Mouse (Mus musculus): ENCODE data around the gene Zc3hc1.
"Not testable (repeated sequence)": the region's sequence is repeated elsewhere in the genome, so short reads cannot be mapped to it uniquely, and the experiment has no call there.

Zc3hc1 gene

DNA sequence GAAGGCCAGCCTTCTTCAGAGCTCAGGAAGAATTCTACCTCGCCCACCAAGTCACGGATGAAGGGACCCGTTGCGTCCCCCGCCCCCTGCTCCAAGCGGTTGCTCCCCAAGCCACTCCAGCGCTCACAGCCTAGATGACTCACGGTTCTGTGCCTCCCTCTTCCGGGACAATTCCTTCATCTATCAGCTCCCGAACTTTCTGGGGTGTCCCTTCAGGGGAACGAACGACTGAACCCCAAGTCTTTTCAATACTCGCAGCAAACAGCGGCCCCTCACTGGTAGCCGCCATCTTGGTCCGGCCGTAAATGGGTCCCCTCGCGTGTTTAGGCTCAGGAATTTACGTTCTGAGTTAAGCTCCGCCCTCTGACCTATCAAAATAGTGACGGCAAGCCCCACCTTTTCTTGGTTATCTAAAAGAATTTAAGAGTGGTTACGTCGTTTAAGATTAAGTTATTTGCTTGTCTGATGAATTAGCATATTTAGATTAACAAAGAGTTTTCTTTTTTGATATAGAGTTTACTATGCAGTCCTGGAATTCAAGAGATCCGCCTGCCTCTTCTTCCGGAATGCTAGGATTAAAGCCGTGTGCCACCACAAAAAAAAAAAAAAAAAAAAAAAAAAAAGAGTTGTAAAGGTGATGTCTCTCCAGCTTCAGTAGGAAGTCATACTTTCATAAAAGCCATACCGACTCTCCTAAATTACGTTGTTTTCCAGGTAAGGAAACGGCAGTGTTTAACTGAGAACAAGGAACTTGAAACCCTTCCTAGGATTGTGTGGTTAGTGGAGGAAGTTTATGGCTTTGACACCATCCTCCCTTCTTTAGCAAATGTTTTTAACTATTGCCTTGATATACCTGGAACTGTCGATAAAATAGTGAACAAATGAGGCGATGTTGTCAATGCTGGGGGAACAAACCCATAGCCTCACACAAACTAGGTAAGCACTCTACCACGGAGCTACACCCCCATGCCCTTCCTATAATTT is at the start of gene Zc3hc1:
TSS of gene Zc3hc1 (minus strand) at position 315 of the 984 bp plus-strand sequence.
- peak; percentile 68 for DNase-seq

DNA sequence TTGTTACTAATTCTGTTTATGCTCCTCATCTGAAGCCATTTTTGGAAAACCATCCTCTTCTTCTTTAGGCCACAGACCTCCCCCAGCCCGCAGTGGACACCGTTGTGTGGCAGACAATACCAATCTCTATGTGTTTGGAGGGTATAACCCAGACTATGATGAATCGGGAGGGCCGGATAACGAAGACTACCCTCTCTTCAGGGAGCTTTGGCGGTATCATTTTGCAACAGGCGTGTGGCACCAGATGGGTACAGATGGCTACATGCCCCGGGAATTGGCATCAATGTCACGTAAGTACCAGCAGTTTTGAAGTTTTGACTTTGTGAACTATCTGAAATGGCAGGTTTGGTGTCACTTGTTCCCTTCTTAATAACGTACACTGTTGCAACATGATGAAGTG is 48.7 kb upstream of the Zc3hc1 start:
- no peak for DNase-seq

DNA sequence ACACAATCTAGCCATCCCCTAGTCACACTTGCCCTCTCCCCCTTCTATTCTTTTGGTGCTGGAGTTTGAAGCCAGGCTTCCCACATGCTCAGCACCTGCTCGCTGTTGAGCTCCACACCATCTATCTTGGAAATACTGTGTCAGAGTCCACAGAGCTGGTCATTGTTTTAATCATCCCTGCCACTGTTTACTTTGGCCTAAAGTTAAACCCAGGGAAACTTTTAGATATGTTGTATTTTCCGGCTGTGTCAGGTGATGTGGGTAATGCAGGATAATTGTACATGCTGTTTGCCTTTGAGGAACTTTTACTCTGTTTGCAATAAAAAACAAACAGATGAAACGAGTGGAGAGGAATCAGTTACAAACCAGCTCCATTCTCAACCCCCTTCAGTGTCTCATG is 46.2 kb upstream of the Zc3hc1 start:
- no peak for DNase-seq

DNA sequence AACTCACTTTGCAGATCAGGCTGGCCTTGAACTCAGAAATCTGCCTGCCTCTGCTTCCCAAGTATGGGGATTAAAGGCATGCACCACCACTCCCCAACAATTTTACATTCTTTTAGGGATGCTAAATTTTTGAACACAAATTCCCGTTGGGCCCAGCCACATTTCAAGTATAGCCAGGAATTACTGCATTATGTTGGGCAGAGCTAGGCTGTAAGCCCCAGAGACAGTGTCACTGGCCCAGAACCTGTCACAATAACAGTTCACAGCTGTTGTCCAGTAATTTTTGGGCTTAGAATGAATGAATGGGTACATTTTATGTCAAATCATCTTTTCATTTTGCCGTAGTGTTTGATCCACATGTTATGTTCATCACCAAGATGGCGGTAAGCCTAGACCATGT is 45.6 kb upstream of the Zc3hc1 start:
- no peak for DNase-seq

DNA sequence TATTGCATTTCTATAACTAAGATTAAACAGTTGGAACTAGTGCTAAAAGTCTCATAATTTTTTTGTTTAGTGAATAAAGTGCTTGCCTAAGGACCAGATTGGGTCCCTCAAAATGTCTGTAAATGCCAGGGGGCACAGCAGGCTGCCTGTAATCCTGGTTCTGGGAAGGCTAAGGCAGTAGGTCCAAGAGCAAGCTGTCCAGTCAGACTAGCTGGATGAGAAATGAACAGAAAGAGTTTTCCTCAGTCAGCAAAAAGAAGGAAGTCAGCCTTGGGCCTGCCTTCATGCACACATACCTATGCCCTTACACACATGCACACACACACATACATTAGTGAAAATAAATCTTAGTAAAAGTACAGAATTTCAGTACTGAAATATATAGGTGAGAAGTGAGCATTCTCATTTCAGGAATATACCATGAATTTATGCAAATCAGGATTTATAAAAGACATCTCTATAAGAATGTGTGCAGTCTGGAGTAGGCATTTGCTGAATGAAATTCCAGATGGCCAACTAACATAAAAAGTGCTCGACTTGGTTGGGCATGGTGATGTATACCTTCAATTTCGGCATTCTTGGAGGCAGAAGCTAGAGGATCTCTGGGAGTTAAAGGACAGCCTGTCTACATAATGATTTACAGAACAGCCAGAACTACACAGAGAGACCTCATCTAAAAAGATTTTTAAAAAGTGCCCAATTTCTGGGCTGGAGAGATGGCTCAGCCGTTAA is 41.8 kb upstream of the Zc3hc1 start:
- DNase-seq: no peak

DNA sequence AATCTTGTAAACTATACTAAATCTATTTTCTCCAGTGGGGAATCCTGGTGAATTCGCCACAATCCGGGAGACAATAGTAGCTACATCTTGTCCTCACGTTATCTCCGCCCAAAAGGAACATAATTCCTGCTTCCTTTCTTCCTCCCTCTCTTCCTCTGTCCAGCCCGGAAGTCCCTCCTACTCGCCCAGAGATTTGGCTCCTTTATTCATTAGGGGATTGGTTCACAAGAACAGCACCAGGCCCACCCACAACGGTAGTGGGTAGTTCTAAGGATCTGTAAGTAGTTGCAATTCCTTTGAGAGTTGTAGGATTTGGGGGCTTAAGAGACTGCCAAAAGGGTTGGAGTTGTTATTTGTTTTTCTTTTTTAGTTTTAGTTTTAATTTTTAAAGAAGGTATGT is 26.0 kb upstream of the Zc3hc1 start:
- DNase-seq: no peak

DNA sequence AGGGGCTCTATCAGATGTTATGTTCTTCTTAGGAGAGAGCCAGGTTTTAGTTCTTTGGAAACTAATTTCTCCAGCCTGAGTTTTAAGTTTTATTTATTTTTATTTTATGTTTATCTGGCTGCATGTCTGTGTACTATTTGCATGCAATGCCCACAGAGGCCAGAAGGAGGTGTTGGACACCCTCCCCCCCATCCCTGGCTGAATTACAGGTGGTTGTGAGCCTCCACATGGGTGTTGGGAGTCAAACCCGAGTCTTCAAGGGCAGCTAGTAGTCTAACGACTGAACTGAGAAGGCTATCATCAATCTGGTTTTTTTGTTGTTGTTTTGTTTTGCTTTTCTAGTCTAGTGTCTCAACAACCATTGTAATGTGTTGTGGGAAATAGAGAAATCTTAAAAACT is 25.3 kb upstream of the Zc3hc1 start:
- DNase-seq: no peak

DNA sequence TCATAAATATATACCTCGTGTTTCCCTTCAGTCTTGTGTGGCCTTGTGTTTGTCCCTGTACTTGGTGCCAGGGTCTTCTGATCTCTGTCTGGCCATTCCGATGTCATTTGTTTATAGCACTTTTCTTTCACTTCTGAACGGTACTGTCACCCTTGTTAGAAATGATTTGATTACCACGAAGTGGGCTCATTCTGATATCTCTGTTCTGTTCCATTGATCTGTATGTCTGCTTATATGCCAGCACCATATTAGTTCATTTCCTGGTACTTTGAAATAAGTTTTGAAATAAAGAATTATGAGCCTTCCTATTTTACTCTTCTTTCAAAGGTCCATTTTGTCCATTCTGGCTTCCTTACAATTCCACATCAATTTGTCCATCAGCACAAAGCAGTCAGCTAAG is 20.5 kb upstream of the Zc3hc1 start:
- DNase-seq: no peak

DNA sequence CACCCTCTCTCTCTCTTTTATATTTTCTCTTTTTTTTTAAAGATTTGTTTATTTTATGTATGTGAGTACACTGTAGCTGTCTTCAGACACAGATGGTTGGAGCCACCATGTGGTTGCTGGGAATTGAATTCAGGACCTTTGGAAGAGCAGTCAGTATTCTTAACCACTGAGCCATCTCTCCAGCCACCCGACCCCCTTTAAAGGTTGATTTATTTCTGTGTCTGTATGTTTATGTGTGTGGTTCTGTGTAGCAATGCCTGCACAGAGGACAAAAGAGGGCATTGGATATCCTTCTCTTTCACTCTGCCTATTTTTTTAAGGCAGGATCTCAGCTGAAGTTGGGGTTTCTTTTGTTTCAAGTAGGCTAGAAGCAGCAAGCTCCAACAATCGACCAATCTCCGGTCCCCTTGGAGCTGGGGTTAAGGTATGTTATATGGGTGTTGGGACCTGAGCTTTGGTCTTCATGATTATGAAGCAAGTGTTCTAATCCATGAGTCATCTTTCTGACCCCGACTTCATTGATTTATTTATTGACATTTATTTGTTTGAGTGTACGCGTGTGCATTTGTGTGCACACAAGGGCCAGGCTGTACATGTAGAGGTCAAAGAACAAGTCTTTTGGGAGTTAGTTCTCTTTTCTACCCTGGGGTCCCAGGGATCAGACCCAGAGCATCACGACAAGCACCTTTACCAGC is 18.7 kb upstream of the Zc3hc1 start:
- DNase-seq: no peak

DNA sequence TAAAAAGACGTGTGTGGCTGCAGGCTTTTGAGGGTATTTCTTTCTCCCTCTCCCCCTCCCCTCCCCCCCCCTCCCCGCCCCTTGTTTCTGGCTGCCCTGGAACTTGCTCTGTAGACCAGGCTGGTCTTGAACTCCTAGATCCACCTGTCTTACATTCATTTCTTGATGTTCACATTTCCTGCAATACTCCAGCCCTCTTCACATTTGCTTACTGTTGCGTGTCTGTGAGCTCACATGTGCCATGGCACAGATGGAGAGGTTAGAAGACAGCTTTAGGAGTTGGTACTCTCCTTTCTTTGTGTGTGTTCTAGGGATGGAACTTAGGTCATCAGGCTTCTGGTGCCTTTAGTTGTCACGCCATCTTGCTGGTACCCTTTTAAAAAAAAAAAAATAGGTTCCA is 17.4 kb upstream of the Zc3hc1 start:
- no peak for DNase-seq

DNA sequence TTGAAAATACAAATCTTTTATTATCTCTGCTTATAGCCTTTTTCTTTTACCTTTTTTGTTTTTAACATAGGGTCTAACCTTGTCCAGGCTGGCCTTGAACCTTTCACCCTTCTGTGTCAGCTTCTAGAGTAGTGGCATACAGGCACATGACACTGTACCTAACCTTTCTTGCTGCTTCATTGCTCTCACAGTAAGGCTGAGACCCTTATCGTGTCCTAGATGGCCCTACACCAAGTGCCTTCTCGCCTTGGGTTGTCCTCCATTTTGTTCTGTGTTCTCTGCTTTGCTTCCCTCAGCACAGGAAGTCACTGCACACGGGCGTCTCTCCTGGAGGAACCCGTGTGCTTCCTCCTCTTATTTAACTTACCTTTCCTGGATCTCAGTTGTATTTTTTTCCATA is 13.8 kb upstream of the Zc3hc1 start:
- no peak for DNase-seq

DNA sequence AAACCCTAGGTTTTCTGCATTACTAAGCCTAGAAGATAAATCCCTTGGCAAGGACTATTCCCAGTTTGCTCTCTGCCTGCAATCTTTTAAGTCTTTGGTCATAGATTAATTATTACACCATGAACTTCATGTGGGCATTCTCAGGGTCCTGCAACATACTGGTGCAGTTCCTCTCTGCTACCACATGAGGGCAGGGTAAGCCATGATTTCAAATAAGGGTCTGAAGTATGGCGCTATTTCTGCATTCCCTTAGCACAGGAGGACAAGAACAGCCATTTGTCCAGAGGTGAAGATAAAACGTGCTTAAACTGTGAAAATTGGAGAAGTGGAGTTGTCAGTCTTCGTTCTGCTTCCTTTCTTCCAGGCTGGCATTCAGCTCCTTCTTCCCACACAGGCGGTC is 12.6 kb upstream of the Zc3hc1 start:
- DNase-seq: peak; percentile 28

DNA sequence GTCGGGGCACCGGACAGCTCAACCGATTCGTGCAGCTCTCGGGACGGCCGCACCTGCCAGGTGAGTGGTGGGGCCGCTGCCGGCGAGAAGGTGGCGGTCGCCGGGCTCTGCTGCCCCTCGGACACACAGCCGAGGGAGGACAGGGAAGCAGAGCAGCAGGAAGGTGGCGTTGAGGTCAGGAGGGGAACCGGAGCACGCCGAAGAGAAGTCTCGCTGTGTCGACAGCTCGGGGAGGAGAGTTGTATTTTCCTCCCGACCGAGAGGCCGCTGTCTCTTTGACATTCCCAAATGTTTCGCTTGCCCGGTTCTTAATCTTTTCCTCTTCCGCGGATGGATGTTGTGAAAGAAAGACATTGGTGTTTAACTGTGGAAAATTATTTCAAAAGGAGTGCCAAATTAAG is 11.3 kb upstream of the Zc3hc1 start:
- DNase-seq: no peak

DNA sequence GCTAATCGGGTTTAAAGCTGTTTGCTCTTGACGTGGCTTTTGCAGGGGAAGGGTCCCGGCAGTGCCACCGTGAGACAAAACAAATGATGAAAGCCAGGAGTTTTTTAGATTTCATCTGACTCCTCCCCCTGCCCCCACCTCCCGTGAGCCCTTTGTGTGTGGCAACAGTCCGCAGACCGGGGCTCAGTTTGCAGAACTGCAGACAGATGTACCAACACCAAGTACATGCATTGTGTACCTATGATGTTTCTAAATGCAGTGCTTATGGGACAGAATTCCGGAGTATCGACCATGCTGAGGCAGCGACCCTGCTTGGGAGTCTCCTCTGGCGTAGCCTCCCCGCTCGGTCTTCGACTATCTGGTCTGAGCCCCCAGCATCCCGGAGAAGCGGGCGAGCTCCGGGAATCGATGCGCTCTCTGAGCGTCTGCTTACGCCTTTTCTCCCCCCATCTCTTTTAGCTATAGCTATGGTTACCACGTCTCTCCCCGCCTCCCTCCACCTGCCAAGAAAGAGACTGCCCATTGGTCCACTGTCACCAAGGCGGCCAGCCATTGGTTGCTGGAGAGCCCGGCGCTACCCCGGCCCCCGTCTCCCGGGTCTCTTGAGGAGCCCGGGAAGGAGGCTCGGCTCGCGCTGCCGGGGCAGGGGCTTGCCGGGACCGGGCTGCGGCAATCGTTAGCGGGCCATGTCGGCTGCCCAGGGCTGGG is 10.6 kb upstream of the Zc3hc1 start, which contains the start of gene Klhdc10:
TSS of gene Klhdc10 (plus strand) at position 561 of the 708 bp plus-strand sequence.
- peak; percentile 99 for DNase-seq

DNA sequence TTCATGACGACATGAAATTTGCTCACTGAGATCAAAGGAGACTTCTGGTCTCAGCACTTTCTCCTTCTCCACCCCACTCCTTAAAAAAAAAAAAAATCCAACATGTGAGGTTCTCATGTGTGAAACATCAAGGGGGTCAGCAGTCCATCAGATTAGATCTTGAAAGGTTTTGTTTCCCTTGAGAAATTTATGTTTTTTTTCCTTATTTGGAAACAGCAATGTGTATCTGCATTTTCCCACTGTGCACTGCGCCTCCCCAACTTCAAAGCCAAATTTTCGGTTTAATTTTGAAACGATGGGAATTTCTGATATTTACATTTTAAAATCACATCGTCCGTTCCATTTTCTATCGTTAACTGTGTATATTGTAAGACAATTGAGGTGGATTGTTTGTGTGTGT is 9.9 kb upstream of the Zc3hc1 start:
- DNase-seq: no peak

DNA sequence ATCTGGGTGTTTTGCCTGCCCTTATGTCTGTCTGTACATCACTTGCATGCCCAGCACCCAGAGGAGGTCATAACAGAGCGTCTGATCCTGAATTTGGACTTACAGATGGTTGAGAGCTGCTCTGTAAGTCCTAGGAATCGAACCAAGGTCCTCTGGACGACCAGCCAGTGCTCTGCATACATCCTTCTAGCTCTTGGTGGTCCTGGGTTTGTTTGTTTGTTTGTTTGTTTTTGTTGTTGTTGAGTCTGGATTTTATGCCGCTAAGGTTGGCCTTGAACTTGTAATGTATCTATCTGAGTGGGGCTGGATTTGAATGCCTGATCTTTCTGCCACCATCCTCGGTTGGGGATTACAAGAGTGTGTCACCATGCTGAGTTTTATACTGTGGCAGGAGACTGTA is 9.3 kb upstream of the Zc3hc1 start:
- no peak for DNase-seq

DNA sequence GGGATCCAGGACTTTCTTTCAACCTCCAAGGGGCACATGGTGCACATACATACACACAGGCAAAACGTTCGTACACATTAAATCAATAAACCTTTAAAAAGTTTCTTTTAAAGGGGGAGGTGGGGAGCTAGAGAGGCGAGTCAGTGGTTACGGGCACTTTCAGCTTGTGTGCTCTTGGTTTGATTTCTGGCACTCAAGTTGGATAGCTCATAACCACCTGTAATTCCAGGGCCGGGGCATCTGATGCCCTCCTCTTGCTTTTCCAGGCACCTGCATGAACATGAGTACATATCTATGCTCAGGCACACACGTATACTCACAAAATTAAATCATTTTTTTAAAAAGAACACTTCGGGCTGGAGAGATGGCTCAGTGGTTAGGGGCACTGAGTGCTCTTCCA is 1.2 kb upstream of the Zc3hc1 start:
- no peak for DNase-seq

DNA sequence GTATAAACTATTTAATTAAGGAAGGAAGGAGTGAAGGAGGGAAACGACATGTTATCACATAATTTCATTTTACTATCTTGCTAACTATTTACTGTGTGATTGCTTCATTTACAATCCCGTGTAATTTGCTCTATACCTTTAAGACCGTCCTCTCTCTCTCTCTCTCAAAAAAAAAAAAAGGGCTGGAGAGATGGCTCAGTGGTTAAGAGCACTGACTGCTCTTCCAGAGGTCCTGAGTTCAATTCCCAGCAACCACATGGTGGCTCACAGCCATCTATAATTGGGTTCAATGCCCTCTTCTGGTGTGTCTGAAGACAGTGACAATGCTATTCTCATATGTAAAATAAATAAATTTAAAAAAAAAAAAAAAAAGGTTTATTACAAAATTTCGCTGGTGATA is 557 bp downstream of the Zc3hc1 start:
- DNase-seq: not testable (repeated sequence)

DNA sequence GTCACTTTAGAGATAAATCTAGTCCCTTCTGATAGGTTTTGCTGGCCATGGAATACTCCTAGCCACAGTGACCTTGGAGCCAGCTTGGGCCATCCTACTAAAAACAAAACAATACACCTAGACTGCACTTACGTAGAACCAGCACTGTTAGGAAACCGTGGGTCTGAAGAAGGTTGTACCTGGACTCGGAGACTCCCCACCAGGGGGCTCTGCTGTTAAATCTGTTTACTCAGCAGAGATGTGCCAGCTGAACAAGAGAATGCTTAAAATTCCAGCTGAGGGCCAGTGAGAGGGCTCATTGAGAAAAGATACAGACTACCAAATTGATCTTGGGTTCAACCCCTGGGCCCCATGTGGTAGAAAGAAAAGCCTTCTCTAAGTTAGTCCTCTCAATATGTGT is 9.7 kb downstream of the Zc3hc1 start:
- DNase-seq: peak; percentile 50

DNA sequence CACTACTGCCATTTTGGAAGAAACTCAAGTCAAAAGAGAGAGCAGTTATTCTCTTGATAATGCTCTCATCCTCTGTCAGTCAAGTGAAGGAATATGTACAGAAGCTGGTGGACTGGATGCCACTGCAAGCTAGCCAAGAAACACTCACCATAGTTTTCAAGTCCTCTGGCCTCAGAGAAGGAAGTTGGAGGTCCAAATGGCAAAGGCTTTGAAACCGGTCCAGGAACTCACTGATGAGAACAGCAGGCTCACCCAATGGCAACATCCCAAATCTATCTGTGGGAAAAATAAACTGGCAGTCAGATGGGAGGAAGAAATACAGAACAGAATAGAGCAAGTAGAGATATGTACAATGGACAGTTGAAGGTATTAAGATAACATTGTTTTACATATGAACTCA is 15.0 kb downstream of the Zc3hc1 start:
- no peak for DNase-seq

DNA sequence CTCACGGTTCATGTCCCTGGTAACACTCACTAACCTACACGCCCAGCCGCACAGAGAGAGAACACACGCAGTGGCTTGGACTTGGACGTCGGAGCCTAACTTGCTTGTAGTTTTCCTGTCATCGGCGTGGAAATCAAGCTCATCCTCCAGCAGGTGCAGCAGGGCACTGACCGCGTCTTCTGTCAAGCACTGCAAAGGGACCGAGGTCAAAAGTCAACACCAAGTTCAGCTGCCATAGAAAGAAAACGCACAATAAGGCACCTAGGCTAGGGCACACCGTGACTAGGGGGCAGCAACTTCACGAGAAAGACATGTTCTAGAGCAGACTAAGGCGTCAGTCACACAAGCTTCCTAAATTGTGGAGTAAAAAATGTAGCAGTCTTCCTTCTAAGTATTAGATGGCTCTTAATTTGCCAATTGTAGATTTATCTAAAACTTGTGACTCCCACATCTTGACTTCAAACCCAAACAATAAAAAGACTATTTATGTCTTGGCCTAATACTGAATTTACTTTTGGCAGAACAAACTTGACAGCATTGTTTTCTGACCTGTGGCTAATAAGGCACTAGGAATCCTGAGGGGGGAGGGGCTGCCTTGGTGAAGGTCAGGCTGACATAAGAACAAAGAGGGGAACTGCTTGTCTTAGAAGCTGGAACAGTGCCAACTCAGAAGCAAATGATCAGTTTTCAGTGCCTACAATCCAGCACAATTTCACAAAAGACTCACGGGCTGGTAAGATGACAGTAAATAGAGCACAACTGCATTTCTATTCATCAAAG is 15.9 kb downstream of the Zc3hc1 start:
- DNase-seq: no peak
